Mouse (Mus musculus): ENCODE data around the gene Gtf2f1. TPM values are rescaled to one million over a fixed set of nuclear protein-coding genes. Genes with fewer than 3 reads are reported as not detected.

Gene Gtf2f1
- polyA plus RNA-seq, 1 experiment from 2014 or later: 31.0 TPM

DNA sequence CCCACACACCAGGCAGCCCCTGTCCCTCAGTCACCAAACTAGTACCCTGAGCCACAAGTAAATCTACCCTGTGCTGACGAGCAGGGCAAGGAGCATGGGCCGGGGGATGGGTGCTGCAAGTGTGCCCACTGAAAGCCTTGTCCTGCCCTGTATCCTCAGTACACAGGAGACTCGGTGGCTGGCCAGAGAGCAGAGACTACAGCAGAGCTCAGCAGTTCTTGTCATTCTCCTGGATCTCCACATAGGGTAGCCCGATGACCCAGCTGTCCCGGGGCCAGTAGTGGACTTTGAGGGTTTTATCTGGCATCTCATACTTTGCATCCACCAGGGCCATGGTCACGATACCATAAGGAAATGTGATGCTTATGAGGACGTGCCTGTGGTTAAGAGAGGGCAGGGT, 56.2 kb downstream of the Gtf2f1 start:
- WGBS: 74% methylated on average over 7 of the region's 7 CpGs
- Histone ChIP-seq H3K4me3 (ENCODE audit: control insufficient read depth in 1 of 2, insufficient read depth in 1 of 2, low read depth in 1 of 2, low read length in 2 of 2) (no peak overlapping the region), H3K9me3 (ENCODE audit: control insufficient read depth, low read length) (no peaks in the 10 kb centered on the region), H3K4me2 (ENCODE audit: low read length) (no peak overlapping the region), H3K4me1 (ENCODE audit: control insufficient read depth in 2 of 2, insufficient read depth in 2 of 2, low read length in 2 of 2) (no peaks in the 10 kb centered on the region), H3K27me3 (ENCODE audit: control insufficient read depth, insufficient read depth, low read length) (no peaks in the 10 kb centered on the region), H3K27ac (replicated peaks in 1 of 2; ENCODE audit: control insufficient read depth in 1 of 2, insufficient read depth in 1 of 2, low read depth in 2 of 2, low read length in 2 of 2) (no peak overlapping the region), H3K36me3 (ENCODE audit: control insufficient read depth, insufficient read depth, low read length) (no peaks in the 10 kb centered on the region), H3K9ac (ENCODE audit: low read length) (no peak overlapping the region)
- ATAC-seq (ENCODE audit: insufficient number of reproducible peaks, insufficient read depth, low FRiP score, low read depth): no peak

Other genes starting within 250 kb of the Gtf2f1 start
- gene Dus3l, start 246.5 kb downstream of the Gtf2f1 start, polyA plus RNA-seq (2014; fragmentation: Nextera tagmentation; extraction: Ambion mirVana): 28.8 and 31.3 TPM in 2 replicates
- 0.96 and 1.2 TPM in 2 replicates for gene Prr22, start 241.0 kb downstream of the Gtf2f1 start, polyA plus RNA-seq (2014; fragmentation: Nextera tagmentation; extraction: Ambion mirVana)
- 4.3 and 5.0 TPM in 2 replicates for gene Rfx2, start 180.3 kb downstream of the Gtf2f1 start, polyA plus RNA-seq (2014; fragmentation: Nextera tagmentation; extraction: Ambion mirVana)
- gene Acsbg2, start 136.8 kb downstream of the Gtf2f1 start, polyA plus RNA-seq (2014; fragmentation: Nextera tagmentation; extraction: Ambion mirVana): not detected in 2 replicates
- 0.35 and 0.74 TPM in 2 replicates for gene 1700061G19Rik, start 135.8 kb downstream of the Gtf2f1 start, polyA plus RNA-seq (2014; fragmentation: Nextera tagmentation; extraction: Ambion mirVana)
- gene Mllt1, start 75.9 kb downstream of the Gtf2f1 start, polyA plus RNA-seq (2014; fragmentation: Nextera tagmentation; extraction: Ambion mirVana): 11.4 and 20.4 TPM in 2 replicates
- gene Acer1, start 29.2 kb downstream of the Gtf2f1 start, polyA plus RNA-seq (2014; fragmentation: Nextera tagmentation; extraction: Ambion mirVana): 0.16 TPM in 1 of 2 replicates, not detected in the other
- gene Clpp, start 21.0 kb downstream of the Gtf2f1 start, polyA plus RNA-seq (2014; fragmentation: Nextera tagmentation; extraction: Ambion mirVana): 120 and 128 TPM in 2 replicates
- gene Alkbh7, start 13.9 kb downstream of the Gtf2f1 start, polyA plus RNA-seq (2014; fragmentation: Nextera tagmentation; extraction: Ambion mirVana): 54.9 and 55.7 TPM in 2 replicates
- not detected in 2 replicates for gene Pspn, start 11.3 kb downstream of the Gtf2f1 start, polyA plus RNA-seq (2014; fragmentation: Nextera tagmentation; extraction: Ambion mirVana)
- gene Gm17949, start 181 bp upstream of the Gtf2f1 start, polyA plus RNA-seq (2014; fragmentation: Nextera tagmentation; extraction: Ambion mirVana): 0.34 TPM in 1 of 2 replicates, not detected in the other
- gene Khsrp, start 20.2 kb upstream of the Gtf2f1 start, polyA plus RNA-seq (2014; fragmentation: Nextera tagmentation; extraction: Ambion mirVana): 32.2 and 36.9 TPM in 2 replicates
- not detected in 2 replicates for gene Slc25a41, start 30.4 kb upstream of the Gtf2f1 start, polyA plus RNA-seq (2014; fragmentation: Nextera tagmentation; extraction: Ambion mirVana)
- 0.19 and 0.27 TPM in 2 replicates for gene Crb3, start 47.8 kb upstream of the Gtf2f1 start, polyA plus RNA-seq (2014; fragmentation: Nextera tagmentation; extraction: Ambion mirVana)
- gene Slc25a23, start 48.6 kb upstream of the Gtf2f1 start, polyA plus RNA-seq (2014; fragmentation: Nextera tagmentation; extraction: Ambion mirVana): 16.1 and 18.0 TPM in 2 replicates
- gene Dennd1c, start 67.2 kb upstream of the Gtf2f1 start, polyA plus RNA-seq (2014; fragmentation: Nextera tagmentation; extraction: Ambion mirVana): 0.50 and 0.69 TPM in 2 replicates
- gene Tubb4a, start 76.5 kb upstream of the Gtf2f1 start, polyA plus RNA-seq (2014; fragmentation: Nextera tagmentation; extraction: Ambion mirVana): 5.6 and 7.5 TPM in 2 replicates
- gene Tnfsf9, start 94.0 kb upstream of the Gtf2f1 start, polyA plus RNA-seq (2014; fragmentation: Nextera tagmentation; extraction: Ambion mirVana): 1.9 and 2.8 TPM in 2 replicates
- not detected in 2 replicates for gene Cd70, start 138.5 kb upstream of the Gtf2f1 start, polyA plus RNA-seq (2014; fragmentation: Nextera tagmentation; extraction: Ambion mirVana)
- gene Tnfsf14, start 182.9 kb upstream of the Gtf2f1 start, polyA plus RNA-seq (2014; fragmentation: Nextera tagmentation; extraction: Ambion mirVana): not detected in 2 replicates
- 0.74 and 1.00 TPM in 2 replicates for gene C3, start 216.8 kb upstream of the Gtf2f1 start, polyA plus RNA-seq (2014; fragmentation: Nextera tagmentation; extraction: Ambion mirVana)
- 27.4 and 29.0 TPM in 2 replicates for gene Gpr108, start 237.2 kb upstream of the Gtf2f1 start, polyA plus RNA-seq (2014; fragmentation: Nextera tagmentation; extraction: Ambion mirVana)
- 32.9 and 33.0 TPM in 2 replicates for gene Trip10, start 238.2 kb upstream of the Gtf2f1 start, polyA plus RNA-seq (2014; fragmentation: Nextera tagmentation; extraction: Ambion mirVana)

Data from heart, embryonic 14.5 days (tissue).